Mouse (Mus musculus) layer of hippocampus, adult 8-10 months (tissue): ENCODE measurements around the gene Gm1140. TPM values are rescaled to one million over a fixed set of nuclear protein-coding genes. Genes with fewer than 3 reads are reported as not detected.
"Not testable (repeated sequence)": the region's sequence is repeated elsewhere in the genome, so short reads cannot be mapped to it uniquely, and the experiment has no call there.

ENCODE experiments used
- DNase-seq, 2 experiments: peaks; one replicate each; pipeline ENCODE4 v3.0.0; 2022; ENCODE audit warnings: low spot score in 2 of 2
- total RNA-seq, 4 experiments: library from RNA; stranded (reverse); gene quantifications; 2 replicates each; pipeline ENCODE4 v1.2.4; 2022

Gm1140 gene
- not detected for total RNA-seq

- DNase-seq: not testable (repeated sequence)
Observed at GRCm38 (mm10) chrX:67693462-67693861, at the start of gene Gm1140. Gene Gm1140, minus strand, starts transcription at chrX:67693562.

- DNase-seq: not testable (repeated sequence)
Observed at GRCm38 (mm10) chrX:67695398-67695797, 2.0 kb upstream of the Gm1140 start, which contains the start of gene Gm14692. Gene Gm14692, plus strand, starts transcription at chrX:67695698.

Other genes with a start within 250 kb of the Gm1140 start
- gene Gm14692, start 2.1 kb upstream of the Gm1140 start, total RNA-seq: not detected
- not detected for gene 4933436I01Rik, start 227.9 kb upstream of the Gm1140 start, total RNA-seq